Mouse (Mus musculus): ENCODE measurements around the gene Myo1b. TPM values are rescaled to one million over a fixed set of nuclear protein-coding genes. Genes with fewer than 3 reads are reported as not detected.
A peak's percentile ranks its signal among the peaks of the same experiment; 100 is the strongest.

Myo1b gene
- polyA plus RNA-seq, 1 experiment from 2014 or later: 38.3 TPM

DNA sequence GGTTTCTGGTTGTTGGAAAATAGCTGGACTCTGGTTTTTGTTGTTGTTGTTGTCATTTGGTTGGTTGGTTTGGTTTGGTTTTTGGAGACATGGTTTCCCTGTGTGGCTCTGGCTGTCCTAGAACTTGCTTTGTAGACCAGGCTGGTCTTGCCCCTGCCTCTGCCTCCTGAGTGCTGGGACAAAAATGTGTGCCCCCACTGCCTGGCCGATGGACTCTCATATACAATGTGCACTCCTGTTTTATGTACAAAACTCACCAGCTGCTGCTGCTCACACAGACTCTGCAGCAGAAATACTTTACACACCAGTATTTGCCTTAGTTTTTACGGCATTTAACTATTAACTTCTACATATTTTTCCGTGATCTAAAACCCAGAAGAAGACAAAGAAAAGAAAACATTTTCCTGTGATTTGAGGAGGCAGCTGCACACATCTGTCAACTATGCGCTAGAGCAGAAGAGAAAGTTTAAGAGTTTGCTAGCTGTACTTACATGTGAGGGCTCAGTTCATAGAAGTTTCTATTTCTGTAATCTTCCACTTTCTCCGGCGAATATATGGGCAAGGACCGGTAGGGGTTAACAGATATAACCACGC lies 52.9 kb downstream of the Myo1b start:
- DNase-seq (ENCODE audit: low spot score): no peak
- TF ChIP-seq EP300 (optimal IDR thresholded peaks at IDR 0.05) (no peak), CTCF (IDR thresholded peaks at IDR 0.05; ENCODE audit: low read depth) (no peak)
- H3K27ac ChIP-seq (replicated peaks): no peak overlapping the region
- H3K4me2 ChIP-seq (replicated peaks; ENCODE audit: low read depth): 0 out of 2 replicates have a peak overlapping the region, but pooled peaks have one; percentile 0
- no peaks in the 10 kb centered on the region for H3K4me1 ChIP-seq (replicated peaks; ENCODE audit: control insufficient read depth, insufficient read depth)
- no peak for ATAC-seq (ENCODE audit: low FRiP score, low TSS enrichment)
- no peak overlapping the region for H3K4me3 ChIP-seq (ENCODE audit: low read depth, low read length)
- WGBS: 48% methylated on average over 8 of the region's 8 CpGs
- no peaks in the 10 kb centered on the region for H3K9me3 ChIP-seq (ENCODE audit: control insufficient read depth, low read length)
- no peaks in the 10 kb centered on the region for H3K27me3 ChIP-seq (ENCODE audit: control insufficient read depth, insufficient read depth, low read length)
- H3K9ac ChIP-seq (ENCODE audit: low read length): no peak overlapping the region
- no peaks in the 10 kb centered on the region for H3K36me3 ChIP-seq (ENCODE audit: control insufficient read depth, insufficient read depth, low read length)

DNA sequence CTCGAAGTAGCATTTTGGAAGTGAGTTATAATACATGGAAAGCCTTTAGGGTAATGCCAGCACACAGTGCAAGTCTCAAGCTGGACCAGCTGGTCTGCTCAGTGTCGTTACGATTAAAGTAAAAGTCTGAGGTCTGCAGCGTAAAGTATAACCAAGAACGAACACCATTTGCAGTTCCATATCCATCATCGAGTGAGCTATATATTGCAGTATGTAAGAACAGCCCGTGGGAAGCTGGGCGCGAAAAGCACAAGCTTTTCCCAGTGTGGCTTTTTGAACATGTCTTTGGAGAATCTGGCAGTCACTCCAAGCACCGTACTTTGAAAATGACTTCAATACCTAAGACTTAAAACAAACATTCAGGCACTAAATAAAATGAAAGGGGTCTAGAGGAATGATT lies 55.0 kb downstream of the Myo1b start:
- DNase-seq (ENCODE audit: low spot score) (no peak), ATAC-seq (ENCODE audit: low FRiP score, low TSS enrichment) (no peak)
- no peak overlapping the region for H3K4me2 ChIP-seq (replicated peaks; ENCODE audit: low read depth)
- H3K4me3 ChIP-seq (ENCODE audit: low read depth, low read length): no peak overlapping the region
- no peaks in the 10 kb centered on the region for H3K27me3 ChIP-seq (ENCODE audit: control insufficient read depth, insufficient read depth, low read length)
- no peak for TF ChIP-seq CTCF (IDR thresholded peaks at IDR 0.05; ENCODE audit: low read depth)
- TF ChIP-seq EP300 (optimal IDR thresholded peaks at IDR 0.05): no peak
- no peak overlapping the region for H3K9ac ChIP-seq (ENCODE audit: low read length)
- H3K9me3 ChIP-seq (ENCODE audit: control insufficient read depth, low read length): no peaks in the 10 kb centered on the region
- no peak overlapping the region for H3K27ac ChIP-seq (replicated peaks)
- no peaks in the 10 kb centered on the region; the same call in 1 of the 2 replicates for H3K4me1 ChIP-seq (replicated peaks; ENCODE audit: control insufficient read depth, insufficient read depth)
- no peaks in the 10 kb centered on the region for H3K36me3 ChIP-seq (ENCODE audit: control insufficient read depth, insufficient read depth, low read length)
- 77% methylated on average over 10 of the region's 10 CpGs for WGBS

DNA sequence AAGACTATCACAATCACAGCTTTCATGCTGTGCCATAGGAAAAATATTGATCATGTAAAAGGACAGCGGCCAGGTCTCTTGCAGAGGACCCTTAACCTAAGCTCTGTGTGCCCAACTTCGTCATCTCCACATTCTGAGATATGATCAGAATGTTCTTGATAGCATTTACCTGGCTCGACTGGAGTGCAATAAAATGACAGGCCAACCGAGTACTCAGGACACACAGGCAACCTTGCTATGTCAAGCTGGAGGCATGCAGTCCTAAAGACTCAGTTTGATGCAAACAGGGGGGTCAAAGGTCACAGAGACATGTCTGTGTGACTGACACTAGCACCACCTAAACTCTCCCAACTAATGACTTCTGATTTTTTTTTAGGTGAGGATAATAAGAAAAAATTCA lies 58.9 kb downstream of the Myo1b start:
- no peaks in the 10 kb centered on the region for H3K9me3 ChIP-seq (ENCODE audit: control insufficient read depth, low read length)
- DNase-seq (ENCODE audit: low spot score) (no peak), ATAC-seq (ENCODE audit: low FRiP score, low TSS enrichment) (no peak)
- no peak overlapping the region for H3K4me2 ChIP-seq (replicated peaks; ENCODE audit: low read depth)
- H3K36me3 ChIP-seq (ENCODE audit: control insufficient read depth, insufficient read depth, low read length): no peaks in the 10 kb centered on the region
- no peak overlapping the region for H3K9ac ChIP-seq (ENCODE audit: low read length)
- H3K4me1 ChIP-seq (replicated peaks; ENCODE audit: control insufficient read depth, insufficient read depth): no peaks in the 10 kb centered on the region; the same call in 1 of the 2 replicates
- 61% methylated on average over 4 of the region's 4 CpGs for WGBS
- no peak overlapping the region for H3K27ac ChIP-seq (replicated peaks)
- H3K27me3 ChIP-seq (ENCODE audit: control insufficient read depth, insufficient read depth, low read length): no peaks in the 10 kb centered on the region
- TF ChIP-seq CTCF (IDR thresholded peaks at IDR 0.05; ENCODE audit: low read depth) (no peak), EP300 (optimal IDR thresholded peaks at IDR 0.05) (no peak)
- no peak overlapping the region for H3K4me3 ChIP-seq (ENCODE audit: low read depth, low read length)

DNA sequence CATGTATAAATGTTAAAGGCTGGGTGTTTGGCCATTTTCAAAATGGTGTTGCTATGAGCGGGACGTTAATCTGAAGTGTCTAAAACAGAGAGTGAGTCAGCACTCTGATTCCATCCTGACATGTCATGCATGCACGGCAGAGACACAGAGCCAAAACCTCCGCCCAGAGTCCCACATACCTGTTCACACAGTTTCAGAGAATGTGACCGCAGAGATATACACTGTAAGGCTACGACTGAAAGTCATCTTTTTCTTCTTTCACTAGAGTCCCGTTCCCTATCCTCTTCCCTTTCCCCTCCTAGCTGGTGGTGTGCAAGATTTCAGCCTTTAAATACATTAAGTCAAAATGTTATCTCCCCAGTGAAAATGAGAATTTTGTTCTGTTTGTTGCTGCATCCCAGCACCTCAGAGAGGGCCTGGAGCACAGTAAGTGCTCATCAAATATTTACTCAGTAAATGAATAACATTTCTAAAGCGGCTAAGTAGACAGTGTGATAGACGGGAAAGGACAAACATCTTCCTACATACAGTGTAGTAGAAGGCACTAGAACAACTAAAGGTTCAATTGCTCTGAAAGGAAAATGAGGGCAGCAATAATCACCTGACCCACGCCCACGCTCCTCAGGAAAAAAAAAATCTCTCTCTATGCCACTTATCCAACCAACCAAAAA lies 59.5 kb downstream of the Myo1b start:
- H3K9ac ChIP-seq (ENCODE audit: low read length): no peak overlapping the region
- no peaks in the 10 kb centered on the region for H3K9me3 ChIP-seq (ENCODE audit: control insufficient read depth, low read length)
- ATAC-seq (ENCODE audit: low FRiP score, low TSS enrichment) (peak; percentile 71), DNase-seq (ENCODE audit: low spot score) (peak; percentile 24)
- H3K4me3 ChIP-seq (ENCODE audit: low read depth, low read length): no peak overlapping the region
- H3K4me1 ChIP-seq (replicated peaks; ENCODE audit: control insufficient read depth, insufficient read depth): no peaks in the 10 kb centered on the region; the same call in 1 of the 2 replicates
- no peaks in the 10 kb centered on the region for H3K36me3 ChIP-seq (ENCODE audit: control insufficient read depth, insufficient read depth, low read length)
- no peak overlapping the region for H3K27ac ChIP-seq (replicated peaks)
- TF ChIP-seq CTCF (IDR thresholded peaks at IDR 0.05; ENCODE audit: low read depth): no peak
- no peak for TF ChIP-seq EP300 (optimal IDR thresholded peaks at IDR 0.05)
- H3K4me2 ChIP-seq (replicated peaks; ENCODE audit: low read depth): no peak overlapping the region
- 50% methylated on average over 11 of the region's 11 CpGs for WGBS
- no peaks in the 10 kb centered on the region for H3K27me3 ChIP-seq (ENCODE audit: control insufficient read depth, insufficient read depth, low read length)

DNA sequence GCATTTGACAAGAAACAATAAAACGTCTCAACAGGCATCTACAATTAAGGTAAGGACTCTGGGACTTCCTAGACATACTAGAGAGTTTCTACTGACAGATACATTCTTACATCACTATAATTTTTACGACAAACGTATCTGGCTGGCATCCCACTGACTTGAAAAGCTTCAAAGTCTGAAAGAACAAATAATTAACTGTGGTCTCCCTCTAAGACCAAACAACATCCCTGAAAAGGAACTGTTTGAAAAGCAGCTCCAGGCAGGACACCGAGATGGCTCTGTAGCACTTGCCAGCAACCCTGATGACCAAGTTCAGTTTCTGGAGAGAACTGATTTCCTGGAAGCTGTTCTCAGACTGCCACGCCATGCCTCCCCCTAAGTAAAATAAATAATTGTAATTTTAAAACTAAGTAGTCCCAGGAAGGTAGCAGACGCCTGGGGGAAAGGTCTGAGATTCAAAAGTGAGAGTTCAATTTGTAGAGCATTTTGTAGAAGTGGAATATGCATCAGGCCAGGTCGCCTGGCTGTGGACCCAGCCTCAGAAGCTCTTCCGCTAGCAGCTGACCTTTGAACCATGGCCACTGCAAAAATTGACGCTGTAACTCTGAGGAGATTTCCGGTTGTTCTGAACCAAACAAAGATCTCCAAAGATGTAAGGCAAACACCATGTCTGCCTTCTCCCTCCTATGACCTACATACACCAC lies 60.2 kb downstream of the Myo1b start:
- WGBS: 45% methylated on average over 10 of the region's 10 CpGs
- no peak overlapping the region for H3K27ac ChIP-seq (replicated peaks)
- no peak for ATAC-seq (ENCODE audit: low FRiP score, low TSS enrichment)

More for the DNA sequence above, 60.2 kb downstream of the Myo1b start:
- no peaks in the 10 kb centered on the region for H3K36me3 ChIP-seq (ENCODE audit: control insufficient read depth, insufficient read depth, low read length)
- no peak for DNase-seq (ENCODE audit: low spot score)
- no peak overlapping the region for H3K4me2 ChIP-seq (replicated peaks; ENCODE audit: low read depth)
- no peak overlapping the region for H3K4me3 ChIP-seq (ENCODE audit: low read depth, low read length)
- H3K9ac ChIP-seq (ENCODE audit: low read length): no peak overlapping the region
- no peaks in the 10 kb centered on the region for H3K27me3 ChIP-seq (ENCODE audit: control insufficient read depth, insufficient read depth, low read length)
- no peaks in the 10 kb centered on the region for H3K9me3 ChIP-seq (ENCODE audit: control insufficient read depth, low read length)
- H3K4me1 ChIP-seq (replicated peaks; ENCODE audit: control insufficient read depth, insufficient read depth): no peaks in the 10 kb centered on the region; the same call in 1 of the 2 replicates
- TF ChIP-seq EP300 (optimal IDR thresholded peaks at IDR 0.05) (no peak), CTCF (IDR thresholded peaks at IDR 0.05; ENCODE audit: low read depth) (no peak)
